ENCODE assay signal across 9 mouse cellular contexts in the genomic region with DNA sequence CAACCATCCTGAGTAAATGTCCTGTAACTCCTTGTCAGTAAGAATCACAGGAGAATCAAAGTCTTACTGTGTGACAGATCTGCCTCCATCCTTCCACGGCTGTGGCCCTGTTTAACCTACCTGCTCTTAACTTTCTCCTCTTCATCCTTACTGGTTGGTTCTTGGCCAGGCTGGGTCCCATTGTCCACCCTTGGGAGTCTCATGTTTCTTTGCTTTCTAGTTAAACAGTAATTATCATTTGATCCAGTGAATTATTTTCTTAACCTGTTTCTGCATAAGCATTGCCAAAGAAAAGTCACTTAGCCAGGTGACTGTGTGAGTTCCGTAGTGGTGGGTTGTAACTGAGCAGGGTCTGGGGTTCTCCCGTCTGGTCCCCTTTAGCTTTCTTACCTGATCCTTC. TPM values are rescaled to one million over a fixed set of nuclear protein-coding genes. Genes with fewer than 3 reads are reported as not detected.
A peak's percentile ranks its signal among the peaks of the same experiment; 100 is the strongest.
DNase-seq lines count a peak whose midpoint lies in the region; ATAC-seq lines count a peak whose summit lies in the region.
"Not testable (repeated sequence)": the region's sequence is repeated elsewhere in the genome, so short reads cannot be mapped to it uniquely, and the experiment has no call there.
"Had no signal": no experiment of that assay in that cellular context is flagged by ENCODE, and none has a peak within 500 bp of the region (broad histone marks: within the 10 kb centered on the region; RNA-seq: fewer than 3 reads in every experiment).

No protein-coding gene starts in this region.

- H3K4me1 ChIP-seq in embryonic facial prominence, embryonic 14.5 days (ENCODE audit: control insufficient read depth, insufficient read depth, low read length); heart, embryonic 10.5 days; hindbrain, embryonic 14.5 days (replicated peaks; ENCODE audit: control insufficient read depth, insufficient read depth, low read length); limb, embryonic 15.5 days; neural tube, embryonic 13.5 days (replicated peaks): not testable (repeated sequence)

- not testable (repeated sequence) for ATAC-seq in embryonic facial prominence, embryonic 14.5 days (ENCODE audit: low read depth); hindbrain, embryonic 14.5 days (ENCODE audit: low FRiP score); limb, embryonic 15.5 days (ENCODE audit: insufficient number of reproducible peaks, low FRiP score, low TSS enrichment, low read depth); neural tube, embryonic 13.5 days (ENCODE audit: low read depth)

- DNase-seq in embryonic facial prominence, embryonic 14.5 days (ENCODE audit: low spot score); heart, embryonic 10.5 days (ENCODE audit: low spot score); hindbrain, embryonic 14.5 days (ENCODE audit: low spot score): not testable (repeated sequence)
- peak; percentile 63 for DNase-seq in kidney, adult 9 months

- H3K27ac ChIP-seq in embryonic facial prominence, embryonic 14.5 days (replicated peaks; ENCODE audit: low read depth, low read length); heart, embryonic 10.5 days; hindbrain, embryonic 14.5 days; limb, embryonic 15.5 days; macrophage; neural tube, embryonic 13.5 days (replicated peaks): not testable (repeated sequence)

- H3K4me3 ChIP-seq in embryonic facial prominence, embryonic 14.5 days (ENCODE audit: low read depth, low read length), result peak overlapping the region; percentile 48
- H3K4me3 ChIP-seq in heart, embryonic 10.5 days, result peak overlapping the region; percentile 61; the same call in 1 of the 2 replicates
- H3K4me3 ChIP-seq in hindbrain, embryonic 14.5 days (replicated peaks; ENCODE audit: low read length), result 0 out of 2 replicates have a peak overlapping the region, but pooled peaks have one; percentile 44
- H3K4me3 ChIP-seq in limb, embryonic 15.5 days, result peak overlapping the region; percentile 51; the same call in 1 of the 2 replicates
- peak overlapping the region; percentile 32; the same call in 1 of the 2 replicates for H3K4me3 ChIP-seq in macrophage (ENCODE audit: inconsistent target)
- peak overlapping the region; percentile 50 for H3K4me3 ChIP-seq in neural tube, embryonic 13.5 days

- peak overlapping the region; percentile 45 for H3K4me2 ChIP-seq in embryonic facial prominence, embryonic 14.5 days (ENCODE audit: low read depth, low read length)
- peak overlapping the region; percentile 49 for H3K4me2 ChIP-seq in hindbrain, embryonic 14.5 days (replicated peaks)
- peak overlapping the region; percentile 35; the same call in 1 of the 2 replicates for H3K4me2 ChIP-seq in limb, embryonic 15.5 days
- H3K4me2 ChIP-seq in neural tube, embryonic 13.5 days, result peak overlapping the region; percentile 55

- not testable (repeated sequence) for H3K9me3 ChIP-seq in embryonic facial prominence, embryonic 14.5 days (ENCODE audit: control insufficient read depth, low read length); heart, embryonic 10.5 days; hindbrain, embryonic 14.5 days (ENCODE audit: control insufficient read depth, low read length); limb, embryonic 15.5 days; neural tube, embryonic 13.5 days

- peaks cover 25% of the 10 kb centered on the region for H3K36me3 ChIP-seq in embryonic facial prominence, embryonic 14.5 days (ENCODE audit: control insufficient read depth, insufficient read depth, low read length)
- peaks cover 27% of the 10 kb centered on the region for H3K36me3 ChIP-seq in heart, embryonic 10.5 days
- peaks cover 29% of the 10 kb centered on the region for H3K36me3 ChIP-seq in hindbrain, embryonic 14.5 days (replicated peaks; ENCODE audit: control insufficient read depth, insufficient read depth)
- H3K36me3 ChIP-seq in limb, embryonic 15.5 days, result peaks cover 19% of the 10 kb centered on the region
- not testable (repeated sequence) for H3K36me3 ChIP-seq in macrophage (ENCODE audit: inconsistent target)
- H3K36me3 ChIP-seq in neural tube, embryonic 13.5 days, result peaks cover 21% of the 10 kb centered on the region

- not testable (repeated sequence) for H3K27me3 ChIP-seq in embryonic facial prominence, embryonic 14.5 days (replicated peaks; ENCODE audit: control insufficient read depth, insufficient read depth, low read length); heart, embryonic 10.5 days (ENCODE audit: insufficient read depth, poor library complexity, severe bottlenecking); hindbrain, embryonic 14.5 days (ENCODE audit: control insufficient read depth, insufficient read depth, low read length); limb, embryonic 15.5 days; neural tube, embryonic 13.5 days

- 86% methylated on average over 1 of the region's 3 CpGs for WGBS in embryonic facial prominence, embryonic 14.5 days
- WGBS in heart, embryonic 10.5 days, result 59% methylated on average over 2 of the region's 3 CpGs
- no CpG with 5 or more reads among the region's 3 CpGs for WGBS in hindbrain, embryonic 14.5 days
- 30% methylated on average over 2 of the region's 3 CpGs for WGBS in limb, embryonic 15.5 days
- no CpG with 5 or more reads among the region's 3 CpGs for WGBS in macrophage (ENCODE audit: missing documents)
- WGBS in neural tube, embryonic 13.5 days, result 48% methylated on average over 2 of the region's 3 CpGs

- H3K9ac ChIP-seq in embryonic facial prominence, embryonic 14.5 days (ENCODE audit: low read depth, low read length); hindbrain, embryonic 14.5 days; limb, embryonic 15.5 days; neural tube, embryonic 13.5 days: not testable (repeated sequence)

- H3K79me2 ChIP-seq in macrophage (ENCODE audit: inconsistent target), result not testable (repeated sequence)

RNA-seq across cellular contexts. Expression of gene Fgfr1op, which starts 1.2 kb away (rescaled TPM):
- polyA plus RNA-seq in embryonic facial prominence, embryonic 14.5 days (2014; fragmentation: Nextera tagmentation; extraction: Ambion mirVana), result 32.3 and 35.0 TPM in 2 replicates
- 24.9 and 30.8 TPM in 2 replicates for polyA plus RNA-seq in heart, embryonic 10.5 days (2016; fragmentation: Nextera tagmentation; extraction: Ambion mirVana)
- polyA plus RNA-seq in hindbrain, embryonic 14.5 days (2014; fragmentation: Nextera tagmentation; extraction: Ambion mirVana), result 32.2 and 39.6 TPM in 2 replicates
- polyA plus RNA-seq in limb, embryonic 15.5 days (2015; fragmentation: Nextera tagmentation; extraction: Ambion mirVana), result 27.5 and 28.7 TPM in 2 replicates
- total RNA-seq in macrophage (2018; cell fraction: chromatin; rRNA removed), result 10 to 100 TPM; 37.3 to 83.3 (median 55.3) TPM
- 10 to 100 TPM in 2 of 26 experiments, 1 to 10 TPM in 24; 6.5 to 11.2 (median 8.5) TPM for total RNA-seq in macrophage (2018; cell fraction: cytosol; rRNA removed)
- 10 to 100 TPM; 18.3 to 46.9 (median 30.4) TPM for total RNA-seq in macrophage (2018; cell fraction: nucleus; rRNA removed)
- 5.7 to 11.6 TPM (median 6.5 TPM) in 3 replicates for polyA plus RNA-seq in macrophage (2018)
- polyA plus RNA-seq in neural tube, embryonic 13.5 days (2015; fragmentation: Nextera tagmentation; extraction: Ambion mirVana), result 28.4 and 30.4 TPM in 2 replicates

RNA-seq across cellular contexts. Expression of gene Rnaset2a, which starts 18.6 kb away (rescaled TPM):
- 28.4 and 33.9 TPM in 2 replicates for polyA plus RNA-seq in embryonic facial prominence, embryonic 14.5 days (2014; fragmentation: Nextera tagmentation; extraction: Ambion mirVana)
- polyA plus RNA-seq in heart, embryonic 10.5 days (2016; fragmentation: Nextera tagmentation; extraction: Ambion mirVana), result 25.0 and 30.2 TPM in 2 replicates
- 18.7 and 20.0 TPM in 2 replicates for polyA plus RNA-seq in hindbrain, embryonic 14.5 days (2014; fragmentation: Nextera tagmentation; extraction: Ambion mirVana)
- 25.5 and 25.9 TPM in 2 replicates for polyA plus RNA-seq in limb, embryonic 15.5 days (2015; fragmentation: Nextera tagmentation; extraction: Ambion mirVana)
- 100 to 1,000 TPM in 5 of 26 experiments, 10 to 100 TPM in 21; 15.5 to 176 (median 41.8) TPM for total RNA-seq in macrophage (2018; cell fraction: chromatin; rRNA removed)
- 100 to 1,000 TPM in 16 of 26 experiments, 10 to 100 TPM in 10; 76.4 to 182 (median 126) TPM for total RNA-seq in macrophage (2018; cell fraction: cytosol; rRNA removed)
- total RNA-seq in macrophage (2018; cell fraction: nucleus; rRNA removed), result 100 to 1,000 TPM in 11 of 26 experiments, 10 to 100 TPM in 15; 27.5 to 150 (median 93.8) TPM
- 52.0 to 123 TPM (median 66.9 TPM) in 3 replicates for polyA plus RNA-seq in macrophage (2018)
- polyA plus RNA-seq in neural tube, embryonic 13.5 days (2015; fragmentation: Nextera tagmentation; extraction: Ambion mirVana), result 13.1 and 13.7 TPM in 2 replicates

RNA-seq across cellular contexts. Expression of gene Gm49673, which starts 18.9 kb away (rescaled TPM):
- not detected in 2 replicates for polyA plus RNA-seq in embryonic facial prominence, embryonic 14.5 days (2014; fragmentation: Nextera tagmentation; extraction: Ambion mirVana)
- 0.10 TPM in 1 of 2 replicates, not detected in the other for polyA plus RNA-seq in heart, embryonic 10.5 days (2016; fragmentation: Nextera tagmentation; extraction: Ambion mirVana)
- polyA plus RNA-seq in hindbrain, embryonic 14.5 days (2014; fragmentation: Nextera tagmentation; extraction: Ambion mirVana), result 0.12 and 0.27 TPM in 2 replicates
- polyA plus RNA-seq in limb, embryonic 15.5 days (2015; fragmentation: Nextera tagmentation; extraction: Ambion mirVana), result not detected in 2 replicates
- total RNA-seq in macrophage (2018; cell fraction: chromatin; rRNA removed), result 1 to 10 TPM in 17 of 26 experiments, under 1 TPM in 5, not detected in 4; 0.56 to 3.3 (median 1.8) TPM
- total RNA-seq in macrophage (2018; cell fraction: cytosol; rRNA removed), result under 1 TPM in 12 of 26 experiments, not detected in 14; 0.03 to 0.38 (median 0.17) TPM
- 1 to 10 TPM in 19 of 26 experiments, under 1 TPM in 4, not detected in 3; 0.40 to 5.9 (median 2.1) TPM for total RNA-seq in macrophage (2018; cell fraction: nucleus; rRNA removed)
- polyA plus RNA-seq in macrophage (2018), result 0.11 TPM in 1 of 3 replicates, not detected in the others
- polyA plus RNA-seq in neural tube, embryonic 13.5 days (2015; fragmentation: Nextera tagmentation; extraction: Ambion mirVana), result 0.23 and 0.28 TPM in 2 replicates
- total RNA-seq: gastrocnemius, postnatal 36 days; heart, postnatal 36 days had no signal
